Mouse (Mus musculus): ENCODE measurements around the gene Fgfr1op. TPM values are rescaled to one million over a fixed set of nuclear protein-coding genes. Genes with fewer than 3 reads are reported as not detected.

The Fgfr1op gene
- total RNA-seq, 2 experiments from 2014 or later: 12.9 to 14.5 TPM

Other genes starting within 250 kb of the Fgfr1op start
- 1 to 10 TPM; 2.4 to 3.1 TPM for gene Tagap, start 239.5 kb upstream of the Fgfr1op start, total RNA-seq (2021)
- gene Rsph3a, start 219.9 kb upstream of the Fgfr1op start, total RNA-seq (2021): 10 to 100 TPM; 36.1 to 38.6 TPM
- under 1 TPM in 1 of 2 experiments, not detected in 1; 0.10 TPM for gene Gm49673, start 17.7 kb upstream of the Fgfr1op start, total RNA-seq (2021)
- gene Rnaset2a, start 17.4 kb upstream of the Fgfr1op start, total RNA-seq (2021): 10 to 100 TPM; 23.6 to 27.0 TPM
- not detected for gene Ccr6, start 70.5 kb downstream of the Fgfr1op start, total RNA-seq (2021)
- 100 to 1,000 TPM; 496 to 503 TPM for gene Mpc1, start 117.4 kb downstream of the Fgfr1op start, total RNA-seq (2021)
- 10 to 100 TPM; 16.7 to 21.2 TPM for gene Sft2d1, start 145.6 kb downstream of the Fgfr1op start, total RNA-seq (2021)
- under 1 TPM; 0.24 to 0.69 TPM for gene Prr18, start 172.0 kb downstream of the Fgfr1op start, total RNA-seq (2021)
- under 1 TPM; 0.26 to 0.27 TPM for gene T2, start 190.5 kb downstream of the Fgfr1op start, total RNA-seq (2021)